Mouse (Mus musculus) heart, postnatal 0 days (tissue): ENCODE measurements around the gene Tjp3. TPM values are rescaled to one million over a fixed set of nuclear protein-coding genes. Genes with fewer than 3 reads are reported as not detected.

Experiments
- ATAC-seq: fragments of 200-750 bp; cut with Nextera tagmentation; 2 replicates; pipeline ENCODE4 v1.8.0; 2017; ENCODE audit warnings: low read depth, moderate number of reproducible peaks, moderate library complexity; ENCODE audit not compliant: insufficient read depth
- DNase-seq: peaks from one replicate; pipeline ENCODE4 v3.0.0-alpha.2; 2016; ENCODE audit warnings: low spot score
- H3K27ac ChIP-seq: fragments of 300-500 bp; sonication (generic); 2 replicates; pipeline ENCODE4 v1.5.1; 2014; ENCODE audit warnings: low read depth, mild to moderate bottlenecking
- H3K27me3 ChIP-seq: fragments of 300-500 bp; sonication (generic); 2 replicates; pipeline ENCODE4 v1.6.1; 2014; ENCODE audit warnings: low read length, mixed read lengths; ENCODE audit not compliant: control insufficient read depth, insufficient read depth
- H3K36me3 ChIP-seq: fragments of 300-500 bp; sonication (generic); replicated peaks from 2 replicates; pipeline ENCODE4 v1.6.1; 2014; ENCODE audit warnings: low read length, mixed read lengths; ENCODE audit not compliant: control insufficient read depth, insufficient read depth
- H3K4me1 ChIP-seq: fragments of 300-500 bp; sonication (generic); 2 replicates; pipeline ENCODE4 v1.6.1; 2014; ENCODE audit warnings: antibody characterized with exemption; ENCODE audit not compliant: control insufficient read depth, insufficient read depth
- H3K4me2 ChIP-seq: fragments of 300-500 bp; sonication (generic); 2 replicates; pipeline ENCODE4 v1.6.1; 2014; ENCODE audit warnings: low read depth, mild to moderate bottlenecking, low read length, moderate library complexity
- H3K4me3 ChIP-seq: fragments of 300-500 bp; sonication (generic); 2 replicates; pipeline ENCODE4 v1.5.1; 2014; ENCODE audit warnings: low read depth, low read length
- H3K9ac ChIP-seq: fragments of 300-500 bp; sonication (generic); replicated peaks from 2 replicates; pipeline ENCODE4 v1.6.1; 2014; ENCODE audit warnings: low read depth, low read length, mixed read lengths
- H3K9me3 ChIP-seq: fragments of 300-500 bp; sonication (generic); replicated peaks from 2 replicates; pipeline ENCODE4 v1.6.1; 2016; ENCODE audit warnings: low read length; ENCODE audit not compliant: control insufficient read depth
- CTCF ChIP-seq: IDR thresholded peaks from 2 replicates; pipeline ENCODE4 v1.5.1; 2016; ENCODE audit warnings: antibody characterized with exemption, control low read depth, low read depth
- EP300 ChIP-seq: IDR thresholded peaks from 2 replicates; pipeline ENCODE4 v1.6.1; 2016; ENCODE audit warnings: antibody characterized with exemption, low read depth
- WGBS: fragments of 180-500 bp; shearing (Covaris S2); extraction: QIAGEN DNeasy Blood & Tissue Kit; methylation state at CpG from one replicate; pipeline ENCODE4 v1.1.7; 2014; 5-methylcytosine and 5-hydroxymethylcytosine counted together
- polyA plus RNA-seq: library from polyadenylated mRNA; unstranded; fragments of >200 nt; fragmentation: Nextera tagmentation; extraction: Ambion mirVana; gene quantifications from 2 replicates; pipeline ENCODE4 v1.2.1, GENCODE M21; 2015
- total RNA-seq: library from RNA; depleted of rRNA; stranded (reverse); fragments of >200 nt; gene quantifications from 2 replicates; pipeline ENCODE4 v1.2.3, GENCODE M21; 2014; ENCODE audit warnings: low replicate concordance

Gene Tjp3
- total and polyA plus RNA-seq, 2 experiments from 2014 or later: 0.51 to 2.3 TPM

DNA sequence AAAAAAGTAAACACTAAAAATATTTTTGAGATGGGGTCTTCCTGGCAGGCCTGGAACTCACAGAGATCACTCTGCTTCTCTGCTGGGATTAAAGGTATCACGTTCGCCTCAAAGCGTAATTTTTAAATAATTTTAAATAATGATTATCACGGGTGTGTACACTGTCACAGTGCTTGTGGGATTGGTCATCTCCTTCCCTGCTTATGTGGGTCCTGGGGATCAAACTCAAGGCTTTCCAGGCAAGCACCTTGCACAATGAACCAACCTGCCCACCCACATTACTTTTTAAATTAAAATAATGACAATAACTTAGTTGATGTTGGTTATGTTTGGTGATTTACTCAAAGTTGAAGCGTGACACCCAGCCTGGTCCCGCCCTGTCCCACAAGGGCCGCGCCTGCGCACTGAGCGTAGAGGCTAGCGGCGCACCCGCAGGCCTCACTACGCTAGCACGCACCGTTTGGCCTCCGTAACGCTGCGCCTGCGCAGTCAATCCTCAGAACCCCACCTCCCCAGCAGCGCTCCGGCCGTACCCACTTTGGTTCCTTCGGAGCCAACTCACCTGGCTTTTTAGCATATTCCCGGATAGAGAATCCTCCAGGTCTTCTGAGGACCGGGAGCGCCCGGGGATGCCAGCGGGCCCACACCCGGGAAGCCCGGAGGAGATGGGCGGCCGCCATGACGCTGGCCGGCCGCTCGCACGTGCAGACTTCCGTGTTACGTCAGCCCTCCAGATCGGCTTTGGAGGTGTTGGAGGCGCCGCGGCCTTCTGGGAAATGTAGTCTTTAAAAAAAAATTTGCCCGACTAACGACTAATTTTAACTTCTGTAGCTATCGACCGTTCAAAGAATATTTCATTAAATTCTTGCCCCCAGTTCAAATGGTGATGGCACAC is 24.9 kb downstream of the Tjp3 start, which contains the start of the genes Mrpl54 and Apba3:
Gene Mrpl54, minus strand, starts transcription at position 724 of the 895 bp plus-strand sequence.
Gene Apba3, plus strand, starts transcription at position 750 of the 895 bp plus-strand sequence.
- H3K4me3 ChIP-seq: peak within 1 kb of the TSS; percentile 81
- H3K27me3 ChIP-seq: no peaks in the 10 kb centered on the region
- peak within 1 kb of the TSS; percentile 86 for H3K9ac ChIP-seq
- H3K4me2 ChIP-seq: peak within 1 kb of the TSS; percentile 82
- H3K27ac ChIP-seq: peak within 1 kb of the TSS; percentile 76
- DNase-seq (peak; percentile 95), ATAC-seq (peak; percentile 94)
- no peak for TF ChIP-seq CTCF
- no peak for TF ChIP-seq EP300
- H3K4me1 ChIP-seq: peaks cover 7% of the 10 kb centered on the region; the same call in 1 of the 2 replicates
- WGBS: under 1% methylated on average over 48 of the region's 48 CpGs
- H3K36me3 ChIP-seq: peaks cover 26% of the 10 kb centered on the region
- H3K9me3 ChIP-seq: no peaks in the 10 kb centered on the region

DNA sequence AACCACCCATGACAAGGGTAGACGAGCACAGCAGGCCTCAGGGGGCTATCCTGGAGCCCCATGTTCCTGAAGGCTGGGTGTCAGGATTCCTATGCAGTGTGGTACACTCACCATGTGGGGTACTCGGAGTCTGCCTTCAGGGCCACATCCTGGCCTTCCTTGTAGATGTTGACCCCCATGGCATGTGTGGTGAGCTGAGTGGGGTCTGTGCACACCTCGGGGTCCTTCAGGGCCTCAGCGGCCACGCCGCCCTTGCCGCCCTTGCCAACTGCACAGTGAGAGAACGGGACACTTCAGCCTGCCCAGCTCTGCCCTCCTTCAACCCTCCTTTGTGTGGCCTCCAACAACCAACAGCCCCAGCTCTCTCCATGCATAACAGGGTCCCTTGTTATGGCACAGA is 25.8 kb downstream of the Tjp3 start:
- peak overlapping the region; percentile 71; the same call in 1 of the 2 replicates for H3K4me2 ChIP-seq
- no peaks in the 10 kb centered on the region for H3K27me3 ChIP-seq
- ATAC-seq (no peak), DNase-seq (no peak)
- peaks cover 7% of the 10 kb centered on the region; the same call in 1 of the 2 replicates for H3K4me1 ChIP-seq
- no peak overlapping the region; the same call in 1 of the 2 replicates for H3K4me3 ChIP-seq
- peaks cover 3% of the 10 kb centered on the region; the same call in 1 of the 2 replicates for H3K9me3 ChIP-seq
- no peak overlapping the region for H3K9ac ChIP-seq
- H3K36me3 ChIP-seq: peaks cover 18% of the 10 kb centered on the region
- WGBS: 93% methylated on average over 8 of the region's 8 CpGs
- H3K27ac ChIP-seq: no peak overlapping the region
- TF ChIP-seq CTCF (no peak), EP300 (no peak)

DNA sequence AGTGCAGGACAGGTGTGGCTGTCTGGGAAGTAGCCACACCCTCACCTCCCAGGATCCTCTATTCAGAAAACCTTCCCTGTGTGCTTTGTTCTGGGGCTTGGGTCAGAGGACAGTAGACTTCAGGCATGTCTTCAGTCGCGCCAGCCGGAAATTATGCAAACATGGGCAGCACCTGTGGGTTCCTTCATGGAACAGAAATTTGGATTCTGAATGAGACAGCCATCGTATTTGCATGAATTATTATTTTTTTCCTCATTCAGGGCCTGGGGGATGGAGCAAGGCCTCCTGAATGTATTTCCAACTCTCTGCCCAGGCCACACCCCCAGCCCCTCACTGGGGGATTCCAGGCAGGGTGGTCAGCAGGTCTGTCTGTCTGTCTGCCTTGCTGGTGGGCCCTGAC is 30.4 kb downstream of the Tjp3 start:
- 85% methylated on average over 4 of the region's 4 CpGs for WGBS
- Histone ChIP-seq H3K27ac (no peak overlapping the region), H3K4me3 (no peak overlapping the region), H3K9ac (no peak overlapping the region), H3K27me3 (peaks cover 31% of the 10 kb centered on the region), H3K4me1 (peaks cover 6% of the 10 kb centered on the region), H3K4me2 (no peak overlapping the region), H3K36me3 (peaks cover 18% of the 10 kb centered on the region), H3K9me3 (peaks cover 8% of the 10 kb centered on the region; the same call in 1 of the 2 replicates)
- TF ChIP-seq CTCF: no peak
- TF ChIP-seq EP300: no peak
- ATAC-seq (no peak), DNase-seq (no peak)

DNA sequence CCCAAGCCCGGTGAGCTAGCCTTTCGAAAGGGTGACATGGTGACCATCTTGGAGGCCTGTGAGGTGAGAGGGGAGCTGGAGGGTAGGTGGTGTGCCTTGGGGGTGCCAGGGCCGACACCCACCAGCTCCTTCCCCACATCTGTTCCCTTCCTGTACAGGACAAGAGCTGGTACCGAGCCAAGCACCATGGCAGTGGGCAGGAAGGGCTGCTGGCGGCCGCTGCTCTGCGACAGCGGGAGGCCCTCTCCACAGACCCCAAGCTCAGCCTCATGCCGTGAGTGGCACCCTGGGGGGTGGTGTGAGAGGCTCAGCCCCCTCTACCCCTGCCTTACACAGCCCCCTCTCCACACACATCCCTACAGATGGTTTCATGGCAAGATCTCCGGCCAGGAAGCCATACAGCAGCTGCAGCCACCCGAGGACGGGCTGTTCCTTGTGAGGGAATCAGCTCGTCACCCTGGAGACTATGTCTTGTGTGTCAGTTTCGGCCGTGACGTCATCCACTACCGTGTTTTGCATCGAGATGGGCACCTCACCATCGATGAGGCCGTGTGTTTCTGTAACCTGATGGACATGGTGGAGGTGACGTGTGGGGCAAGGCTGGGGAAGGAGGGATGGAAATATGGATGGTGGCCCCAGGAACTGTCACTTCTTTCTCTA is 32.0 kb downstream of the Tjp3 start:
- Histone ChIP-seq H3K4me3 (no peak overlapping the region), H3K4me1 (peaks cover 6% of the 10 kb centered on the region), H3K27me3 (peaks cover 36% of the 10 kb centered on the region), H3K27ac (no peak overlapping the region), H3K36me3 (peaks cover 8% of the 10 kb centered on the region), H3K9ac (0 out of 2 replicates have a peak overlapping the region, but pooled peaks have one; percentile 10), H3K4me2 (no peak overlapping the region), H3K9me3 (peaks cover 8% of the 10 kb centered on the region; the same call in 1 of the 2 replicates)
- DNase-seq (no peak), ATAC-seq (no peak)
- TF ChIP-seq CTCF (no peak), EP300 (no peak)
- WGBS: 36% methylated on average over 21 of the region's 21 CpGs

DNA sequence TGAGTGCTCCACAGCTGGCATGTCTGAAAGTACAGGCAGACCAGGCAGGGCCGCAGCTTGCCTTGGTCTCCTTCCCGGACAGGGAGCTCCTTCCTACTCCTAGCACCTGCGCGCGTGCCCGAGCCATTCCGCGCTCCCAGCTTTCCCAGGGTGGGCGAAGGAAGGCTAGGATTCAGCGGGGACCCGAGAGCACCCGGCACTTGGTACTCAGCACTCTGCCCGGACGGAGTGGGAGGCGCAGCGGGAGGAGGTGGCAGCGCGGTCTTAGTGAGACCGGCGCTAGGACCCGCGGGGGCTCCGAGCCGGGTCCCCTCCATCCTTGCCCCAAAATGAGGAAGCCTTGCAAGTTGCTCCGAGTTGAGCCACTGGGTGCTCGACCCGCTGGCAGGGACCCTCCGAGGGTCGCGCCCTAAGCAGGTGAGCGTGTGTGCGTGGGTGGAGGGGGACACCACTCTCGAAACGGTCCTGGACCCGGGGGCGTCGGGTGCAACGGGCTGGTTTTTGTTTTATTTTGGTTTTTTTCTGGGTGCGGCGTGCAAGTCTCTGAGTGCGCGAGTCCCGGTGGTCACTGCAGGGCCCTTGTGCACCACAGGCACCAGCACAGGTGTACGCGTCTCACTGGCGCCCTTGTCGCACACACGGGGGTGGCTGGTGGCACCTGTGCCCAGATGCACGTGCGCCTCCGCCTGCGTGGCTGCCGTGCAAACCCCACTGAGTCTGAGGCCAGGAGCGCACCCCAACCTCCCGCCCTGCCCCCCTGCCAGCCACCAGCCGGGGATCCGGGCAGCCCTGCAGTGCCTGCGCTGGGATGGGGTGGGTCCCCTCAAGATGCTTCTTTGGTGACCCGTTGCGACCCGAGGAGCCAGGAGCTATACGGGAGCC is 34.0 kb downstream of the Tjp3 start:
- H3K27ac ChIP-seq: no peak overlapping the region
- 3% methylated on average over 62 of the region's 62 CpGs for WGBS

More for the DNA sequence above, 34.0 kb downstream of the Tjp3 start:
- H3K36me3 ChIP-seq: no peaks in the 10 kb centered on the region
- H3K9me3 ChIP-seq: peaks cover 8% of the 10 kb centered on the region; the same call in 1 of the 2 replicates
- 0 out of 2 replicates have a peak overlapping the region, but pooled peaks have one; percentile 42 for H3K9ac ChIP-seq
- TF ChIP-seq CTCF: no peak
- TF ChIP-seq EP300: no peak
- no peak for DNase-seq
- peak overlapping the region; percentile 43 for H3K4me3 ChIP-seq
- peaks cover 6% of the 10 kb centered on the region for H3K4me1 ChIP-seq
- H3K4me2 ChIP-seq: peak overlapping the region; percentile 71
- peak; percentile 10 for ATAC-seq
- H3K27me3 ChIP-seq: peaks cover 56% of the 10 kb centered on the region
